Mouse (Mus musculus) adrenal gland, adult 2 months (tissue): ENCODE measurements at regions not wholly inside any gene's neighbourhood (a gene's known extent, or its start where the extent isn't known, plus 50 kb on each side); places are given as distances from the start of the nearest gene placed in this dataset.
A peak's percentile ranks its signal among the peaks of the same experiment; 100 is the strongest.
"Not testable (repeated sequence)": the region's sequence is repeated elsewhere in the genome, so short reads cannot be mapped to it uniquely, and the experiment has no call there.

Source experiments
- DNase-seq: peaks from one replicate; pipeline ENCODE4 v3.0.0; 2021

- DNase-seq: no peak
These were observed 210.6 kb upstream of the Tbl1xr1 start for GRCm38 (mm10) chr3:21865856-21866255.

- no peak for DNase-seq
These were observed 198.1 kb upstream of the Tbl1xr1 start for GRCm38 (mm10) chr3:21878396-21878795.

DNA sequence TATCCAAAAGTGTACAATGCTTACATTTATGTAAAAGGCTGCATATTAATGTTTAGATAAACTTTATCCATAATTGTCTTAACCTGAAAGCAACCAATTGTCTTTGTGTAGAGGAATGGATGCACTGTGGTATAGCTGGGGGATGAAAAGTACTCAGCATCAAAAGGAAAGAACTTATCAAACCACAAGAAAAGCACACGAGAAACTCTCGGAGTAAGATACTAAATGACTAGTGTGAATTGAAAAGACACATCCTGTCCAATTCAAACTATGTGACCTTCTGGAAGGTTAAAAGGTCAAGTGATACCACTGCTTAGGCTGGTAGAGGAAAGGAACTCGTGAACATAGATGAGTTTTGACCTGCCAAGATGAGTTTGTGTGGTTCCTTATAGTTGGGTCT is 192.2 kb upstream of the Tbl1xr1 start:
- DNase-seq: no peak

DNA sequence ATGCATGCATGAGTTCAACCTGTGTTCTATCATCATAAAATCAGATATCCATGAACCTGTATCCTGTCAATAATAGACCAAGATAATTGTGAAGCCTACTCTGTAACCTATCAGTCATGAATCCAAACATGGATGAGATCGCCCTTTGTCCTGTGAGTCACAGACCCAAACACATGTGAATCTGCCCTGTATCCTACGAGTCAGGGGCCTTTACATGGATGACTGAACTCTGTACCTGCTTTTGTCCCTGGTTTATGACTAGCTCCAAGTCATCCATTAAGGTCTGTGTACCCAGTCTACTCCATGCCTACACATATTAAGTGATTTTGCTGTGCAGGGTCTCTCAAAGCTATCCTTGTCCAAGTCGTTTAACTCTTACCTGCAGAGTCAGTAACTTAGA is 187.7 kb upstream of the Tbl1xr1 start:
- no peak for DNase-seq

GRCm38 (mm10) chr3:21891819-21892480 is 184.5 kb upstream of the Tbl1xr1 start:
- no peak for DNase-seq

GRCm38 (mm10) chr3:21892864-21893404 is 183.5 kb upstream of the Tbl1xr1 start:
- no peak for DNase-seq

DNA sequence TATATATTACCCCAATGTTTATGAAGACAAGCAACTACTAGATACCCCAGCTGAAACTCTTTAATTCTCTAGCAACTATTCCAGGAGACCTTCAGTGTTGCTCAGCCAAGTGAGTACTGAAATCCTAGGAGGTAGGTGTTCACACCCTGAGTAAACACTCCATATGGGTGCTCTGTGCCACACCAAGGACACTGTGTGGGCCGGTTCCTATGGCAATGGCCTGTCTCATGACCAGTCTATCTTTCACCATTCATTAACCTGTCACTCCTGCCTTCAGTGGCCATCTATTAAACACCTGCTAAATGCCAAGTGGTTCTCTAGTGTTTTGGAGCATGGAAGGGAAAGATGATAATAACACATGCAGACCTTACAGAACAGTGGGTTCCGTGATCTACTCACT is 180.9 kb upstream of the Tbl1xr1 start:
- no peak for DNase-seq

GRCm38 (mm10) chr3:21898241-21898640 is 178.2 kb upstream of the Tbl1xr1 start:
- DNase-seq: no peak

GRCm38 (mm10) chr3:21905384-21906073 is 170.9 kb upstream of the Tbl1xr1 start:
- DNase-seq: peak; percentile 14

- DNase-seq: no peak
These were observed 167.6 kb upstream of the Tbl1xr1 start for GRCm38 (mm10) chr3:21908828-21909227.

DNA sequence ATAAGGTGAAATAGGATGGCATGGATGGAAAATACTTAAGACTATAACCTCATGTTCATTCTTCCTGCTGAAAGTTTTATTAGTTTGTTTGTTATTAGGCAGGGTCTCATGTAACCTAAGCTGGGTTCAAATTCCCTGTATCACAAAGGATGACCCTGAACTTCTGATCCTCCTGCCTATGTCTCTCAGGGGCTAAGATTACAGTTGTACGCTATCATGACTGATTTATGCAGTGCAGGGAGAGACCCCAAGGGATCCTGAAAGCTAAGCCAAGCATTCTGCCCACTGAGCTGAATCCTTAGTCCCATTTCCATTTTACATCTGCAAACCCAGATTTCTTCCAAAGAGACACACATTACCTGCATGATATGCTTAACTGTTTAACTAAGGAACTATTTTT is 166.4 kb upstream of the Tbl1xr1 start:
- DNase-seq: no peak

- no peak for DNase-seq
These were observed 165.4 kb upstream of the Tbl1xr1 start for GRCm38 (mm10) chr3:21911071-21911470.

GRCm38 (mm10) chr3:21917228-21917910 is 159.1 kb upstream of the Tbl1xr1 start:
- no peak for DNase-seq

- no peak for DNase-seq
These were observed 158.0 kb upstream of the Tbl1xr1 start for GRCm38 (mm10) chr3:21918431-21918830.

DNA sequence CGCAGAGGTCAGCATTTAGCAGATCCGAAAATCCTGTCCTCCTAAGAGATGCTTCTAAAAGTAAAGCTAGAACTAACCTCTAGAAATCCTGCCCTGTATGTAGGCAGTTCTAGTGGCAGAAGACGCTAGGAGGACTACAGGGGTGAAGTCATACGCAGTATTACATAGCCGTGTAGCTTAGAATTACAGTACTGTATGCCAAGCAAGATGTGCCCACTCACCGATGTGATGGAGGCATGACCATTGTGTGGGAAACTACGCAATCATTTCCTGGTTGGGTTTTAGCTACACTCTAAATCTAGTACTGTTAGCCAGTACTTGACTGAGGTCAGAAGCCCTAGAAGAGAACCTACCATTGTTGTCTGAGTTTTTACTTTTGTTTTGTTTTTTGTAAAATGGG is 156.5 kb upstream of the Tbl1xr1 start:
- DNase-seq: no peak

GRCm38 (mm10) chr3:21931951-21932350 is 144.5 kb upstream of the Tbl1xr1 start:
- no peak for DNase-seq

DNA sequence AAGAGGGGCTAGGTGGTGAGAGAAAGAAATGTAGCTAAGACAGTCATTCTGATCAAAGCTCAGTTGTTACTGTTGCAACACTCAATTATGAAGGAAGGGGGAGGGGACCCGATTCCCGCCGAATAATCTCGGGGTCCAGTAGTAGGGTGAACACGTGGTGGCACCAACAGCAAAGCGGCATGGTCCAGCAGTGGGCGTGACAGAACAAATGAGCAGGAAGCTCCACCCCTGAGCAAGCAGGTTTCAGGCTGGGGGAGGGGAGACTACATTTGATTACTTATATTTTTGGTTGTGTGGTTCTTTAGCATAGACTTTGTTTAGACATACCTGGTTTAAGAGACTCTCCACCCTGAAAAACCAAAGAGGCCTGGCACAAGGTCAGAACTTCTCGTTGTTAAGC is 143.8 kb upstream of the Tbl1xr1 start:
- DNase-seq: not testable (repeated sequence)

DNA sequence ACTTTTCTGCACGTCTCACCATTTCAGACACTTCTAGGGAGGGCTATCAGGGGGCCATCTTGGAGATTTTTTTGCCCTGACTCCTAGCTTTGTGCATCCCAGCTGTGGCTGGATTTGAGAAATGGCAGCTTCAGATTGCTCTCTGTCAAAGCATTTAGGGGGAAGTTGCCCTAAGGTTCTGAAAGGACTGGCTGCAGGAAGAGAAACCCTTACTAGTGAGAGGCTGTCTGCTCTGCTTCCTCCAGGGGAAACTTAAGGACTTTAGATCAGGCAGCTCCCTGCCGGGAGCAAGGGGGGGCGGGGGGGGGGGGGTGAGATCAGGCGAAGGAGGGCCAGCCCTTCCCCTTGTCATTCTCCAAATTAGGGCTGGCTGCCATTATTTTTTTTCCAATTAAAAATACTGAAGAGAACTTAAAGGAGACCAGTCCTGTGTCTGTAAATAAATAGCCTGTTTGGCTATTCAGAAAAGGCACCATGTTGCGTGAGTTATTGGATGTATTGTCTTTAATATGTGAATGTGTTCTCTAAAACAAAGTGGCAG is 141.7 kb upstream of the Tbl1xr1 start:
- DNase-seq: peak; percentile 10

DNA sequence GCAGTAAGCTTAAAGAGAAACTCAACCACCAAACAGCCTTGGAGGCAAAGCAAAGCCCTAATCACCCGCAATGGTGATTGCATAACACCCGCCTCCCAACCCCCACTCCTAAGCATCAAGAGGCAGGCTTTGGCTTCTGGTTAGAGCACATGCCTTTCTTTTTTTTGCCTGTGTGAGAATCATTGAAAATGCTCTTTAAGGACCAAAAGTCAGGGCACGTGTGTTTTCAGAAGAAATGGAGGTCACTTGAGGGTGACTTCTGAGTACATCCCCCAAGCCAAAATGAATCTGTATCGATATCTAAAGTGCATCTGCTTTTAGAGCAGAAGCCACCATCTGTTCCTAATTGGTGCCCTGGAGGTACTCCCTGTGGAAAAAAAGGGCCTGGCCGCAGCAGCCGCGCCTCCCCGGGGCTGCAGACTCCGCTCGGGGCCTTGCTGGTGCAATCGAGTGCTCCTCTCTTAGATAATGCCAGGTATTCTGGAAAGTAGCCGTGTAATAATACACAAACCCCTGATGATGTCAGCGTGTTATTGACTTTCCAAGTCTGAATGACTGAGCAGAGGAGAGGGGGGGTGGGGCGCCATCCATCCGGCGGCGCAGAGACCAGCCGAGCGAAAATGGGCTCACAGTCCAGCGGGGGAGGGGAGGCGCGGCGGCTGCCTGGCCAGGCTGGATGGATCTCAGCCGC is 140.7 kb upstream of the Tbl1xr1 start:
- DNase-seq: peak; percentile 96

GRCm38 (mm10) chr3:21936262-21936603 is 140.2 kb upstream of the Tbl1xr1 start:
- no peak for DNase-seq

DNA sequence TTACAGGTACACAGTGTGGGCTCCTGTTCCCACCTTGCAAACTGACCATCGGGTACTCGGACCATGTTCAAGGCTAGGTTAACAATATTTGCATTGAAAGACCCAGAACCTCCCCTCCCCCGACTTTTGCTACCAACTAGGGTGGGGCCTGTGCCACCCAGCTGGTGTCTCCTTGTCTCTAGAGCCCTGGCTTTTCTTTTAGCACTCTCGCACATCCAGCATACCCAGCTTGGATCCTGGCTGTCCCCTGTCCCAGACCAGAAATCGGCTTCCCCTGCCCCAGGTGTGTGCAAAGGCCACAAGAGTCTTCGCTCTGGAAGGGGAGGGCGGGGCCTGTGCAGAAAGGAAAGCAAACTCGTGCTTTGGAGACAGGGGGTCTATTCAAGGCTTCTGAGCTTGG is 139.8 kb upstream of the Tbl1xr1 start:
- no peak for DNase-seq

DNA sequence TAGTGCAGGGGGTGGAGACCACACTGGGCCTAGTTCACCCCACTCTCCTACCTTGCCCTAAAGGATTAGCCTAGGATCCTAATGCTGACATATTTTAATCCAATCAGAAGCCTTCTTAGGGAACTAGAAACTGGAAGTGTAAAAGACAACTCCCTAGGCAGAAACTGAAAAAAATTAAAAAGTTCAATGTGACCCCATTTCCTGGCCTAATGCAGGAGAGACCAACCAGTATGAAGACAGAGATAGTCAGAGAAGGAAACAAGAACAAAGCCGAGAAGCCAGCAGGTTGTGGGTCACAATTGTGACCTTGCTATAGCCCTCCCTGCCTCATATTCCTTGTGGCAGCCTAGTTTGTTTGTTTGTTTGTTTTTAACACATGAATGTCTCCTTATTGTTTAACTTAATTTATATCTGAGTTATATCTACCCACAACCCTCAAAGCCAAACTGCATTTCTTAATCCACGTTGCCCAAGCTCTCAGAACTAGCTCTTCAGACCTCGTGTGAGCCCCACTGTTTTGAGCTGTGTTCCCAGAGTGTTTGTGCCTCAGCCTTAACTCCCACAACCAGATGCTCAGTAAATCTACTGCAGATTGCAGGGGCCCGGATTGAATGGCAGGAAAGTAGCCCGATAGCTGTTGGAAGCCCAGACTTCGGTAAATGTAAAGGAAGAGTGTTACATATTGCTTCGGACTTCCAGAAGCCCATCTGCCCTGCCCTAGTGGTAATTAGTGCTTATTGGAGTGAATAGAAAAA is 139.0 kb upstream of the Tbl1xr1 start:
- DNase-seq: no peak
